Mouse (Mus musculus) liver, postnatal 0 days (tissue): ENCODE measurements around the gene Tex9. TPM values are rescaled to one million over a fixed set of nuclear protein-coding genes. Genes with fewer than 3 reads are reported as not detected.
A peak's percentile ranks its signal among the peaks of the same experiment; 100 is the strongest.

Experiments
- ATAC-seq: fragments of 200-750 bp; cut with Nextera tagmentation; 2 replicates; pipeline ENCODE4 v1.8.0; 2017; ENCODE audit warnings: mild to moderate bottlenecking, moderate library complexity
- DNase-seq: peaks from one replicate; pipeline ENCODE4 v3.0.0-alpha.2; 2016
- H3K27ac ChIP-seq: fragments of 300-500 bp; sonication (generic); 2 replicates; pipeline ENCODE4 v1.5.1; 2014; ENCODE audit warnings: antibody characterized with exemption, moderate library complexity, mild to moderate bottlenecking, low read depth
- H3K27me3 ChIP-seq: fragments of 300-500 bp; sonication (generic); 2 replicates; pipeline ENCODE4 v1.6.1; 2014; ENCODE audit warnings: low read length, control low read depth, mixed read lengths; ENCODE audit not compliant: insufficient read depth
- H3K36me3 ChIP-seq: fragments of 300-500 bp; sonication (generic); replicated peaks from 2 replicates; pipeline ENCODE4 v1.6.1; 2014; ENCODE audit warnings: mild to moderate bottlenecking, control low read depth, low read length, moderate library complexity, mixed read lengths; ENCODE audit not compliant: insufficient read depth
- H3K4me1 ChIP-seq: fragments of 300-500 bp; sonication (generic); 2 replicates; pipeline ENCODE4 v1.6.1; 2014; ENCODE audit warnings: antibody characterized with exemption, mild to moderate bottlenecking, control low read depth; ENCODE audit not compliant: insufficient read depth
- H3K4me2 ChIP-seq: fragments of 300-500 bp; sonication (generic); 2 replicates; pipeline ENCODE4 v1.6.1; 2014; ENCODE audit warnings: low read depth, mild to moderate bottlenecking, low read length, moderate library complexity, mixed read lengths
- H3K4me3 ChIP-seq: fragments of 300-500 bp; sonication (generic); 2 replicates; pipeline ENCODE4 v1.5.1; 2014; ENCODE audit warnings: low read depth, low read length
- H3K9ac ChIP-seq: fragments of 300-500 bp; sonication (generic); replicated peaks from 2 replicates; pipeline ENCODE4 v1.6.1; 2014; ENCODE audit warnings: mild to moderate bottlenecking, moderate library complexity
- H3K9me3 ChIP-seq: fragments of 300-500 bp; sonication (generic); 2 replicates; pipeline ENCODE4 v1.6.1; 2016; ENCODE audit warnings: mild to moderate bottlenecking, control low read depth, low read length, mixed read lengths
- CTCF ChIP-seq: sonication (generic); IDR thresholded peaks from 2 replicates; pipeline ENCODE4 v1.5.1; 2016; ENCODE audit warnings: antibody characterized with exemption, low read depth
- EP300 ChIP-seq: IDR thresholded peaks from 2 replicates; pipeline ENCODE4 v1.6.1; 2016; ENCODE audit warnings: antibody characterized with exemption, low read depth, mild to moderate bottlenecking
- WGBS: fragments of 180-500 bp; shearing (Covaris S2); extraction: QIAGEN DNeasy Blood & Tissue Kit; methylation state at CpG from one replicate; pipeline ENCODE4 v1.1.7; 2014; ENCODE audit not compliant: insufficient replicate concordance; 5-methylcytosine and 5-hydroxymethylcytosine counted together
- polyA plus RNA-seq: library from polyadenylated mRNA; unstranded; fragments of >200 nt; fragmentation: Nextera tagmentation; extraction: Ambion mirVana; gene quantifications from 2 replicates; pipeline ENCODE4 v1.2.1, GENCODE M21; 2015

Tex9 gene
- polyA plus RNA-seq, 1 experiment from 2014 or later: 4.9 TPM

DNA sequence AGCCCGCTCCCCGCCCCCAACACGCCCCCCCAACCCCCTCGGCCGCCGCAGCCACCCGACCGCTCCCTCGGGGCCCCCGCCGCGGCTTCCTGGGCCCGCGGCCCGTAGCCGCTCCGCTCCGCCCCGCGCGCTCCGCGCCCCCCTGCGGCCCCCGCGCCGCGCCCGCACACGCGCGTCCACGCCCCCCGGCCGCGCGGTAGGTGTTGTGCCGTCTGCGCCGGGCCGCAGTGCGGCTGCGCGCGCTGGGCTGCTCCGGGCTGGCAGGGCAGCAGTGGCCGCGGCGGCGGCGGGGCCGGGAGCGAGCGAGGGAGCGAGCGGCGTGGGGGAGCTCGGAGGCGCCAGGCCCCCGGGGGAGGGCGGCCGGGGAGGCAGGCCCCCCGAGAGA, 40.0 kb upstream of the Tex9 start, which contains the start of gene Rfx7:
Gene Rfx7 (plus strand): TSS at position 245 of the 385 bp plus-strand sequence.
- peak within 1 kb of the TSS; percentile 91 for H3K4me2 ChIP-seq
- H3K36me3 ChIP-seq: no peaks in the 10 kb centered on the region
- H3K4me1 ChIP-seq: peaks cover 12% of the 10 kb centered on the region
- peak within 1 kb of the TSS; percentile 99 for H3K9ac ChIP-seq
- H3K27me3 ChIP-seq: no peaks in the 10 kb centered on the region
- H3K9me3 ChIP-seq: no peaks in the 10 kb centered on the region
- peak; percentile 83 for DNase-seq
- peak; percentile 87 for ATAC-seq
- peak within 1 kb of the TSS; percentile 99 for H3K27ac ChIP-seq
- TF ChIP-seq CTCF (no peak), EP300 (no peak)
- peak within 1 kb of the TSS; percentile 98 for H3K4me3 ChIP-seq
- WGBS: 7% methylated on average over 12 of the region's 63 CpGs

GRCm38 (mm10) chr9:72531291-72531995, 39.4 kb upstream of the Tex9 start:
- ATAC-seq (peak; percentile 70), DNase-seq (peak; percentile 80)
- H3K9ac ChIP-seq: peak overlapping the region; percentile 99
- peaks cover 12% of the 10 kb centered on the region for H3K4me1 ChIP-seq
- WGBS: 4% methylated on average over 34 of the region's 35 CpGs
- H3K4me2 ChIP-seq: peak overlapping the region; percentile 91
- peak overlapping the region; percentile 98 for H3K4me3 ChIP-seq
- no peaks in the 10 kb centered on the region for H3K9me3 ChIP-seq
- no peaks in the 10 kb centered on the region for H3K36me3 ChIP-seq
- H3K27me3 ChIP-seq: no peaks in the 10 kb centered on the region
- peak overlapping the region; percentile 99 for H3K27ac ChIP-seq
- TF ChIP-seq EP300 (no peak), CTCF (peak; percentile 17)

DNA sequence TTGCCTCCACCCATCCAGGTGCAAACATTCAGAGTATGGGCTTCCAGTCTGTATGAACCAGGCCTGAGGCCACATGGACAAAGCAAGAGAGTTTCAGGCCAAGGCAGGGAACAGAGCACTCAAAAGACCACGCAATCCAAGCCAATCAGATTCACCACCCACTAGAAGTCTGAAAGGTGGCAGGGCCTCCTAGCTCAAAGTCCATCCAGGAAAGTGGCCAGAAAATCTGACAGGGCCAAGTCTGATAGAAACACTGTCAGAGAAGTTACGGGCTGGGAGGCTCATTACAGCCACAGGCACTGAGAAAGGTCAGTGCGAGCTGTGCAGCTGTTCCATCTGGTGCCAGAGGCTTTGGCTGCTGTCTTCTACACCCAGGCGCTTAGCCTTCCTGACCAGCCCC, 38.8 kb upstream of the Tex9 start:
- ATAC-seq: no peak
- no peaks in the 10 kb centered on the region for H3K9me3 ChIP-seq
- peak overlapping the region; percentile 99 for H3K27ac ChIP-seq
- H3K9ac ChIP-seq: peak overlapping the region; percentile 99
- peak; percentile 26 for DNase-seq
- peak overlapping the region; percentile 91 for H3K4me2 ChIP-seq
- H3K4me3 ChIP-seq: peak overlapping the region; percentile 98
- TF ChIP-seq CTCF (no peak), EP300 (no peak)
- WGBS: 48% methylated on average over 4 of the region's 4 CpGs
- H3K4me1 ChIP-seq: peaks cover 12% of the 10 kb centered on the region
- no peaks in the 10 kb centered on the region for H3K27me3 ChIP-seq
- H3K36me3 ChIP-seq: no peaks in the 10 kb centered on the region

DNA sequence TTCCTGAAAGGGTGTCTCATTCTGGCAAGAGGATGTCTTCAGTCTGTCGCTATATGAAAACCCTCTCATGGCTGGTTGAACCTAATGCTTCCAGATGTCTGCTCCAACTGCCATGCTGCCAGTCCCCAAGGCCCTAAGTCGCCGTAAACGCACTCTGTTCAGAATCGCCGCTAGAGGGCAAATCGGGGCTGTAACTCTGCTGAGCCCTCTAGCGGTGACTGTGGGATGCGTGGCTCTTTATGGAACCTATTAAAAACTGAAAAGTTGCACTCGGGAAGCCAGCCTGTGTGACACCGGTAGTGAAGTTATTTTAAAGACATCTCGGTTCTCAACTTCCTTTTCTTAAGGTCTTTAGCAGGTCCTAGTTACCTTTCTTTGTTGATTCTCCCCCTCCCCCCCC, 38.2 kb upstream of the Tex9 start:
- Histone ChIP-seq H3K27me3 (no peaks in the 10 kb centered on the region), H3K4me2 (peak overlapping the region; percentile 91), H3K4me1 (peaks cover 12% of the 10 kb centered on the region), H3K9ac (no peak overlapping the region), H3K36me3 (no peaks in the 10 kb centered on the region), H3K4me3 (no peak overlapping the region), H3K9me3 (no peaks in the 10 kb centered on the region), H3K27ac (peak overlapping the region; percentile 99)
- TF ChIP-seq EP300 (no peak), CTCF (peak; percentile 100)
- under 1% methylated on average over 12 of the region's 12 CpGs for whole genome bisulfite sequencing
- DNase-seq (peak; percentile 91), ATAC-seq (peak; percentile 39)

DNA sequence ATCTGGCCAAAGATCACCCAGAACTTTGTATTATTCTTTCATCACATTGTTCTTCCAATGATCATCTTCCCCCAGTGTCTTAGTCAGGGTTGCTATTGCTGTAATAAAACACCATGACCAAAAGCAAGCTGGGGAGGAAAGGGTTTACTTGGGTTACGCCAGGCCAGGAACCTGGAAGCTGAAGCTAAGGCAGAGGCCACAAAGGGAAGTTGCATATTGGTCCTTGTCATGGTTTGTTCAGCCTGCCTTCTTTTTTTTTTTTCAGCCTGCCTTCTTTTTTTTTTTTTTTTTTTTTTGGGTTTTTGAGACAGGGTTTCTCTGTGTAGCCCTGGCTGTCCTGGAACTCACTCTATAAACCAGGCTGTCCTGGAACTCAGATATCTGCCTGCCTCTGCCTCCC, 34.1 kb upstream of the Tex9 start:
- Histone ChIP-seq H3K36me3 (no peaks in the 10 kb centered on the region), H3K27me3 (no peaks in the 10 kb centered on the region), H3K9ac (no peak overlapping the region), H3K4me3 (no peak overlapping the region), H3K9me3 (no peaks in the 10 kb centered on the region), H3K27ac (no peak overlapping the region), H3K4me1 (peaks cover 6% of the 10 kb centered on the region), H3K4me2 (no peak overlapping the region)
- WGBS: 57% methylated on average over 1 of the region's 1 CpGs
- TF ChIP-seq CTCF (no peak), EP300 (no peak)
- no peak for DNase-seq
- no peak for ATAC-seq

DNA sequence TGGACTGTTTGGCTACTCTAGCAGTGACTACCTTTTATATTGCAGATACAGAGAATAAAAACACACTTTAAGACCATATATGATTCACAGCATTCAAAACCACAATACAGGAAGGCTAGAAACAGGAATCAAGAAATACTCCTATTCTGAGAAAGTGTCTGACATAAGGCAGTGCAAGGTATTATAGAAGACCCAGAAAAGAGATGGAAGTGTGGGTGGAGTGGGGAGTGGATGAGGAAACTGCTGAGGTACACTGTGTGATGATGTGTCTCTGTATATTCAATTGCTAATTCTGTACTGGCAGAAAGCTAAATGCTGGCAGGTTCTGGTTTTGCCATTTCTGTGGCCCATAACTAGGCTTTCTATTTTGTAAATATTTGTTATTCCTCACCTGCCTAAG, 28.8 kb upstream of the Tex9 start:
- Histone ChIP-seq H3K4me2 (no peak overlapping the region), H3K36me3 (no peaks in the 10 kb centered on the region), H3K4me3 (no peak overlapping the region), H3K27ac (no peak overlapping the region), H3K4me1 (no peaks in the 10 kb centered on the region), H3K9ac (no peak overlapping the region), H3K27me3 (no peaks in the 10 kb centered on the region), H3K9me3 (no peaks in the 10 kb centered on the region)
- DNase-seq: no peak
- no peak for ATAC-seq
- TF ChIP-seq EP300 (no peak), CTCF (no peak)

DNA sequence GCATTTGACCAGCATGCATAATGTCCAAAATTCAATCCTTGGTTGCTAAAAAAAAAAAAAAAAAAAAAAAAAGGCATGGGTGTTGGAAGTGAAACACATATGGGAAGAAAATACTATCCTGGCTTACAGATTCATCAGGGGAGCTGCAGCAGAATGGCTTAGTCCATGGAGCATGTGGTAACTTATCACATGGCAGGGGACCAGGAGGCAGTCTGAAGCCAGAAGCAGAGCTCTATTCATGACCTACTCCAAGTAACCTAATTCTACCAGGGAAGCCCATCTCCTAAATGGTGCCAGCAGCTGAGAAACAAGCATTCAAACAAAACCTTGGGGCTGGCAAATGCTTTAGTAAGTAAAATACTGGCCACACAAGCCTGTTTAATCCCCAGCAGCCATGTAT, 27.2 kb upstream of the Tex9 start:
- Histone ChIP-seq H3K27ac (no peak overlapping the region), H3K9ac (no peak overlapping the region), H3K36me3 (no peaks in the 10 kb centered on the region), H3K4me2 (no peak overlapping the region), H3K27me3 (no peaks in the 10 kb centered on the region), H3K4me3 (no peak overlapping the region), H3K9me3 (no peaks in the 10 kb centered on the region), H3K4me1 (no peaks in the 10 kb centered on the region)
- no peak for DNase-seq
- TF ChIP-seq EP300: no peak
- no peak for TF ChIP-seq CTCF
- no peak for ATAC-seq
